Mouse (Mus musculus) E14TG2a.4 (cell line): ENCODE data around the gene Tnn.

Experiments
- CTCF ChIP-seq: conservative IDR thresholded peaks from 2 replicates; pipeline ENCODE4 v1.5.1; 2014; ENCODE audit warnings: low read length
- NANOG ChIP-seq: IDR thresholded peaks from 2 replicates; pipeline ENCODE4 v1.6.1; 2014; ENCODE audit warnings: borderline replicate concordance, low read length, mixed read lengths
- POU5F1 ChIP-seq: IDR thresholded peaks from 2 replicates; pipeline ENCODE4 v1.6.1; 2014; ENCODE audit warnings: low read length, borderline replicate concordance

GRCm38 (mm10) chr1:160176903-160177302 lies 23.5 kb upstream of the Tnn start:
- TF ChIP-seq CTCF (no peak), POU5F1 (no peak), NANOG (no peak)
